23 mouse cellular contexts compared by ENCODE assay signal in genomic region chr12:34398611-34399010, GRCm38 (mm10).
"Had no signal": no experiment of that assay in that cellular context is flagged by ENCODE, and none has a peak within 500 bp of the region (broad histone marks: within the 10 kb centered on the region; RNA-seq: fewer than 3 reads in every experiment).

No protein-coding gene starts in this region.

- DNase-seq: gastrocnemius, postnatal 14 days; gastrocnemius, postnatal 36 days; heart, adult 2 months; heart, postnatal 14 days; heart, postnatal 36 days; kidney, adult 11 months; kidney, adult 2 months; kidney, adult 9 months; kidney, postnatal 14 days; kidney, postnatal 36 days; left cerebral cortex, postnatal 4 days had no signal

- H3K27ac ChIP-seq: heart, adult 2 months; heart, embryonic 13.5 days; heart, embryonic 15.5 days; hindbrain, embryonic 13.5 days; hindbrain, embryonic 15.5 days; hindbrain, postnatal 0 days; kidney, embryonic 15.5 days; kidney, postnatal 0 days; limb, embryonic 13.5 days; limb, embryonic 15.5 days; liver, embryonic 12.5 days; liver, embryonic 14.5 days had no signal

- ATAC-seq: hindbrain, postnatal 0 days; intestine, embryonic 16.5 days; liver, embryonic 12.5 days had no signal

- H3K4me3 ChIP-seq: heart, adult 2 months; heart, embryonic 13.5 days; heart, embryonic 15.5 days; hindbrain, embryonic 13.5 days; hindbrain, embryonic 15.5 days; kidney, embryonic 15.5 days; limb, embryonic 13.5 days; limb, embryonic 15.5 days; liver, embryonic 12.5 days had no signal
